Mouse (Mus musculus) heart, embryonic 13.5 days (tissue): ENCODE data around the gene Bmp5. TPM values are rescaled to one million over a fixed set of nuclear protein-coding genes. Genes with fewer than 3 reads are reported as not detected.

Experiments
- ATAC-seq: fragments of 200-750 bp; cut with Nextera tagmentation; 2 replicates; pipeline ENCODE4 v1.8.0; 2017; ENCODE audit warnings: moderate TSS enrichment; ENCODE audit not compliant: insufficient number of reproducible peaks, low FRiP score, low TSS enrichment; ENCODE audit errors: extremely low read depth
- H3K27ac ChIP-seq: fragments of 300-500 bp; sonication (generic); replicated peaks from 2 replicates; pipeline ENCODE4 v1.5.1; 2015; ENCODE audit warnings: moderate library complexity, mild to moderate bottlenecking, inconsistent platforms
- H3K27me3 ChIP-seq: fragments of 300-500 bp; sonication (generic); replicated peaks from 2 replicates; pipeline ENCODE4 v1.6.1; 2015; ENCODE audit warnings: mild to moderate bottlenecking, inconsistent platforms
- H3K36me3 ChIP-seq: fragments of 300-500 bp; sonication (generic); 2 replicates; pipeline ENCODE4 v1.6.1; 2015; ENCODE audit warnings: mild to moderate bottlenecking, inconsistent platforms
- H3K4me1 ChIP-seq: fragments of 300-500 bp; sonication (generic); 2 replicates; pipeline ENCODE4 v1.6.1; 2015; ENCODE audit warnings: inconsistent platforms
- H3K4me2 ChIP-seq: fragments of 300-500 bp; sonication (generic); 2 replicates; pipeline ENCODE4 v1.6.1; 2015; ENCODE audit warnings: inconsistent platforms, mild to moderate bottlenecking, moderate library complexity
- H3K4me3 ChIP-seq: fragments of 300-500 bp; sonication (generic); 2 replicates; pipeline ENCODE4 v1.5.1; 2015; ENCODE audit warnings: moderate library complexity, mild to moderate bottlenecking, inconsistent platforms
- H3K9ac ChIP-seq: fragments of 300-500 bp; sonication (generic); 2 replicates; pipeline ENCODE4 v1.6.1; 2015; ENCODE audit warnings: inconsistent platforms, mild to moderate bottlenecking, moderate library complexity
- H3K9me3 ChIP-seq: fragments of 300-500 bp; sonication (generic); 2 replicates; pipeline ENCODE4 v1.6.1; 2016; ENCODE audit warnings: inconsistent platforms
- WGBS: fragments of 180-500 bp; shearing (Covaris S2); methylation state at CpG from one replicate; pipeline ENCODE4 v1.1.7; 2015; ENCODE audit warnings: mixed read lengths; 5-methylcytosine and 5-hydroxymethylcytosine counted together
- polyA plus RNA-seq: library from polyadenylated mRNA; unstranded; fragments of >200 nt; fragmentation: Nextera tagmentation; extraction: Ambion mirVana; gene quantifications from 2 replicates; pipeline ENCODE4 v1.2.1, GENCODE M21; 2015

Bmp5 gene
- 8.3 and 9.3 TPM in 2 replicates for polyA plus RNA-seq

- peaks cover 16% of the 10 kb centered on the region for H3K4me1 ChIP-seq
- no peaks in the 10 kb centered on the region for H3K9me3 ChIP-seq
- peak within 1 kb of the TSS; percentile 60 for H3K4me3 ChIP-seq
- peak within 1 kb of the TSS; percentile 84 for H3K27ac ChIP-seq
- ATAC-seq: no peak
- peak within 1 kb of the TSS; percentile 71 for H3K4me2 ChIP-seq
- H3K36me3 ChIP-seq: no peaks in the 10 kb centered on the region
- H3K27me3 ChIP-seq: no peaks in the 10 kb centered on the region
- H3K9ac ChIP-seq: peak within 1 kb of the TSS; percentile 84
- 17% methylated on average over 7 of the region's 7 CpGs for WGBS
These were observed at the start of gene Bmp5 for GRCm38 (mm10) chr9:75775129-75775845. Gene Bmp5 (plus strand): TSS chr9:75775364.

- H3K9ac ChIP-seq: no peak overlapping the region
- no peak overlapping the region for H3K27ac ChIP-seq
- H3K4me3 ChIP-seq: no peak overlapping the region
- ATAC-seq: no peak
- H3K4me1 ChIP-seq: no peaks in the 10 kb centered on the region
- peak overlapping the region; percentile 40 for H3K4me2 ChIP-seq
- WGBS: 31% methylated on average over 5 of the region's 5 CpGs
- no peaks in the 10 kb centered on the region for H3K36me3 ChIP-seq
- no peaks in the 10 kb centered on the region for H3K9me3 ChIP-seq
- no peaks in the 10 kb centered on the region for H3K27me3 ChIP-seq
These were observed 15.1 kb upstream of the Bmp5 start for GRCm38 (mm10) chr9:75760075-75760474.

- whole genome bisulfite sequencing: 88% methylated on average over 2 of the region's 2 CpGs
- Histone ChIP-seq H3K27me3 (no peaks in the 10 kb centered on the region), H3K9me3 (no peaks in the 10 kb centered on the region), H3K4me3 (no peak overlapping the region), H3K27ac (no peak overlapping the region), H3K9ac (no peak overlapping the region), H3K36me3 (no peaks in the 10 kb centered on the region), H3K4me2 (no peak overlapping the region), H3K4me1 (peaks cover 8% of the 10 kb centered on the region)
- no peak for ATAC-seq
These were observed 13.6 kb upstream of the Bmp5 start for GRCm38 (mm10) chr9:75761567-75761966.

- Histone ChIP-seq H3K9me3 (no peaks in the 10 kb centered on the region), H3K36me3 (no peaks in the 10 kb centered on the region), H3K4me2 (no peak overlapping the region), H3K27me3 (no peaks in the 10 kb centered on the region), H3K9ac (no peak overlapping the region), H3K4me3 (no peak overlapping the region), H3K4me1 (peaks cover 12% of the 10 kb centered on the region), H3K27ac (no peak overlapping the region)
- ATAC-seq: no peak
- 21% methylated on average over 5 of the region's 5 CpGs for WGBS
These were observed 12.7 kb upstream of the Bmp5 start for GRCm38 (mm10) chr9:75762487-75762886.

- WGBS: 75% methylated on average over 7 of the region's 7 CpGs
- no peak overlapping the region for H3K4me2 ChIP-seq
These were observed 10.4 kb upstream of the Bmp5 start for GRCm38 (mm10) chr9:75764792-75765191.

GRCm38 (mm10) chr9:75766521-75766920 lies 8.6 kb upstream of the Bmp5 start:
- Histone ChIP-seq H3K9ac (no peak overlapping the region), H3K27ac (no peak overlapping the region), H3K4me2 (no peak overlapping the region), H3K4me3 (no peak overlapping the region), H3K4me1 (peaks cover 23% of the 10 kb centered on the region), H3K36me3 (no peaks in the 10 kb centered on the region), H3K9me3 (no peaks in the 10 kb centered on the region), H3K27me3 (no peaks in the 10 kb centered on the region)
- WGBS: 52% methylated on average over 5 of the region's 5 CpGs
- no peak for ATAC-seq

More at GRCm38 (mm10) chr9:75764792-75765191, 10.4 kb upstream of the Bmp5 start:
- H3K9me3 ChIP-seq: no peaks in the 10 kb centered on the region
- H3K4me3 ChIP-seq: no peak overlapping the region
- no peaks in the 10 kb centered on the region for H3K27me3 ChIP-seq
- H3K9ac ChIP-seq: no peak overlapping the region
- no peak overlapping the region for H3K27ac ChIP-seq
- peaks cover 23% of the 10 kb centered on the region for H3K4me1 ChIP-seq
- no peaks in the 10 kb centered on the region for H3K36me3 ChIP-seq
- no peak for ATAC-seq

- peak overlapping the region; percentile 46 for H3K4me2 ChIP-seq
- H3K9ac ChIP-seq: no peak overlapping the region
- 8% methylated on average over 3 of the region's 3 CpGs for WGBS
- H3K27ac ChIP-seq: peak overlapping the region; percentile 13; the same call in 1 of the 2 replicates
- H3K27me3 ChIP-seq: no peaks in the 10 kb centered on the region
- H3K4me3 ChIP-seq: peak overlapping the region; percentile 18; the same call in 1 of the 2 replicates
- peaks cover 27% of the 10 kb centered on the region for H3K4me1 ChIP-seq
- ATAC-seq: no peak
- no peaks in the 10 kb centered on the region for H3K36me3 ChIP-seq
- no peaks in the 10 kb centered on the region for H3K9me3 ChIP-seq
These were observed 6.1 kb upstream of the Bmp5 start for GRCm38 (mm10) chr9:75769042-75769441.

- H3K27me3 ChIP-seq: no peaks in the 10 kb centered on the region
- no peaks in the 10 kb centered on the region for H3K9me3 ChIP-seq
- H3K4me2 ChIP-seq: peak overlapping the region; percentile 71
- peak overlapping the region; percentile 60 for H3K4me3 ChIP-seq
- no peak for ATAC-seq
- H3K27ac ChIP-seq: peak overlapping the region; percentile 84
- H3K36me3 ChIP-seq: no peaks in the 10 kb centered on the region
- H3K4me1 ChIP-seq: peaks cover 22% of the 10 kb centered on the region
- peak overlapping the region; percentile 84 for H3K9ac ChIP-seq
- WGBS: 15% methylated on average over 7 of the region's 7 CpGs
These were observed 989 bp downstream of the Bmp5 start for GRCm38 (mm10) chr9:75776153-75776552.

GRCm38 (mm10) chr9:75778762-75779346 lies 3.7 kb downstream of the Bmp5 start:
- WGBS: 35% methylated on average over 9 of the region's 9 CpGs
- Histone ChIP-seq H3K27ac (peak overlapping the region; percentile 54), H3K27me3 (no peaks in the 10 kb centered on the region), H3K9ac (peak overlapping the region; percentile 64; the same call in 1 of the 2 replicates), H3K4me2 (peak overlapping the region; percentile 65), H3K9me3 (no peaks in the 10 kb centered on the region), H3K4me3 (peak overlapping the region; percentile 47), H3K36me3 (no peaks in the 10 kb centered on the region), H3K4me1 (peaks cover 29% of the 10 kb centered on the region)
- no peak for ATAC-seq

GRCm38 (mm10) chr9:75780558-75781276 lies 5.6 kb downstream of the Bmp5 start:
- H3K36me3 ChIP-seq: no peaks in the 10 kb centered on the region
- peak overlapping the region; percentile 8 for H3K27ac ChIP-seq
- H3K4me2 ChIP-seq: peak overlapping the region; percentile 68
- no peaks in the 10 kb centered on the region for H3K9me3 ChIP-seq
- H3K9ac ChIP-seq: peak overlapping the region; percentile 48; the same call in 1 of the 2 replicates
- 9% methylated on average over 5 of the region's 5 CpGs for WGBS
- peaks cover 18% of the 10 kb centered on the region for H3K4me1 ChIP-seq
- ATAC-seq: no peak
- no peaks in the 10 kb centered on the region for H3K27me3 ChIP-seq
- H3K4me3 ChIP-seq: peak overlapping the region; percentile 30

- Histone ChIP-seq H3K4me2 (peak overlapping the region; percentile 68), H3K27ac (no peak overlapping the region), H3K9me3 (no peaks in the 10 kb centered on the region), H3K4me3 (peak overlapping the region; percentile 35), H3K36me3 (no peaks in the 10 kb centered on the region), H3K9ac (peak overlapping the region; percentile 63), H3K4me1 (peaks cover 18% of the 10 kb centered on the region), H3K27me3 (no peaks in the 10 kb centered on the region)
- WGBS: 22% methylated on average over 5 of the region's 5 CpGs
- no peak for ATAC-seq
These were observed 6.4 kb downstream of the Bmp5 start for GRCm38 (mm10) chr9:75781600-75781999.
